Mouse (Mus musculus): ENCODE measurements around the gene Apc2. TPM values are rescaled to one million over a fixed set of nuclear protein-coding genes. Genes with fewer than 3 reads are reported as not detected.
"Not testable (repeated sequence)": the region's sequence is repeated elsewhere in the genome, so short reads cannot be mapped to it uniquely, and the experiment has no call there.

Apc2 gene
- polyA plus RNA-seq (2012; rRNA removed), result 0.40 and 0.57 TPM in 2 replicates

GRCm38 (mm10) chr10:80295618-80296425, at the start of gene Apc2:
Apc2 (plus strand) TSS chr10:80295977.
- DNase-seq, result peak; percentile 70
- peaks cover 10% of the 10 kb centered on the region; the same call in 1 of the 2 replicates for H3K27me3 ChIP-seq (ENCODE audit: control insufficient read depth, insufficient read depth, low read length)
- H3K4me3 ChIP-seq (ENCODE audit: control insufficient read depth, insufficient read depth, low read length), result peak within 1 kb of the TSS; percentile 35
- H3K27ac ChIP-seq (ENCODE audit: control insufficient read depth, insufficient read depth, low read length), result no peak within 1 kb of the TSS
- H3K36me3 ChIP-seq (ENCODE audit: control insufficient read depth, insufficient read depth, low read length), result peaks cover 14% of the 10 kb centered on the region
- H3K4me1 ChIP-seq (replicated peaks; ENCODE audit: control insufficient read depth, insufficient read depth, low read length), result peaks cover 17% of the 10 kb centered on the region
- WGBS, result 9% methylated on average over 26 of the region's 26 CpGs
- TF ChIP-seq POLR2A (IDR thresholded peaks at IDR 0.05; ENCODE audit: control insufficient read depth, extremely low read depth, insufficient read depth, low read length, poor library complexity) (no peak; the same call in 1 of the 2 replicates), CTCF (IDR thresholded peaks at IDR 0.05; ENCODE audit: borderline replicate concordance, control insufficient read depth, extremely low read depth, insufficient read depth, low read length, poor library complexity) (peak; percentile 69; the same call in 1 of the 2 replicates)

GRCm38 (mm10) chr10:80247849-80248248, 47.9 kb upstream of the Apc2 start:
- Histone ChIP-seq H3K27ac (ENCODE audit: control insufficient read depth, insufficient read depth, low read length) (no peak overlapping the region), H3K36me3 (ENCODE audit: control insufficient read depth, insufficient read depth, low read length) (peaks cover 13% of the 10 kb centered on the region), H3K27me3 (ENCODE audit: control insufficient read depth, insufficient read depth, low read length) (no peaks in the 10 kb centered on the region), H3K4me1 (replicated peaks; ENCODE audit: control insufficient read depth, insufficient read depth, low read length) (peaks cover 11% of the 10 kb centered on the region), H3K4me3 (ENCODE audit: control insufficient read depth, insufficient read depth, low read length) (no peak overlapping the region)
- 76% methylated on average over 6 of the region's 6 CpGs for WGBS
- TF ChIP-seq POLR2A (IDR thresholded peaks at IDR 0.05; ENCODE audit: control insufficient read depth, extremely low read depth, insufficient read depth, low read length, poor library complexity), result no peak
- no peak for TF ChIP-seq CTCF (IDR thresholded peaks at IDR 0.05; ENCODE audit: borderline replicate concordance, control insufficient read depth, extremely low read depth, insufficient read depth, low read length, poor library complexity)
- no peak for DNase-seq

- H3K4me1 ChIP-seq (replicated peaks; ENCODE audit: control insufficient read depth, insufficient read depth, low read length), result peaks cover 11% of the 10 kb centered on the region
- WGBS, result 20% methylated on average over 3 of the region's 3 CpGs
- not testable (repeated sequence) for H3K27ac ChIP-seq (ENCODE audit: control insufficient read depth, insufficient read depth, low read length); H3K4me3 ChIP-seq (ENCODE audit: control insufficient read depth, insufficient read depth, low read length); DNase-seq; H3K36me3 ChIP-seq (ENCODE audit: control insufficient read depth, insufficient read depth, low read length); H3K27me3 ChIP-seq (ENCODE audit: control insufficient read depth, insufficient read depth, low read length)
Measured at GRCm38 (mm10) chr10:80248437-80248836, 47.3 kb upstream of the Apc2 start.

- peak within 1 kb of the TSS; percentile 67 for H3K27ac ChIP-seq (ENCODE audit: control insufficient read depth, insufficient read depth, low read length)
- H3K4me1 ChIP-seq (replicated peaks; ENCODE audit: control insufficient read depth, insufficient read depth, low read length), result peaks cover 11% of the 10 kb centered on the region
- peaks cover under 1% of the 10 kb centered on the region for H3K36me3 ChIP-seq (ENCODE audit: control insufficient read depth, insufficient read depth, low read length)
- 0 out of 2 replicates have a peak, but pooled peaks have one; percentile 8 for TF ChIP-seq CTCF (IDR thresholded peaks at IDR 0.05; ENCODE audit: borderline replicate concordance, control insufficient read depth, extremely low read depth, insufficient read depth, low read length, poor library complexity)
- no peak for TF ChIP-seq POLR2A (IDR thresholded peaks at IDR 0.05; ENCODE audit: control insufficient read depth, extremely low read depth, insufficient read depth, low read length, poor library complexity)
- H3K4me3 ChIP-seq (ENCODE audit: control insufficient read depth, insufficient read depth, low read length), result peak within 1 kb of the TSS; percentile 56
- peak; percentile 93 for DNase-seq
- WGBS, result under 1% methylated on average over 53 of the region's 53 CpGs
- no peaks in the 10 kb centered on the region for H3K27me3 ChIP-seq (ENCODE audit: control insufficient read depth, insufficient read depth, low read length)
Measured at GRCm38 (mm10) chr10:80248971-80249640, 46.7 kb upstream of the Apc2 start, which contains the start of gene Ndufs7. Ndufs7 (plus strand) TSS chr10:80249121.

GRCm38 (mm10) chr10:80250059-80250458, 45.7 kb upstream of the Apc2 start:
- Histone ChIP-seq H3K4me1 (replicated peaks; ENCODE audit: control insufficient read depth, insufficient read depth, low read length) (peaks cover 11% of the 10 kb centered on the region), H3K27me3 (ENCODE audit: control insufficient read depth, insufficient read depth, low read length) (no peaks in the 10 kb centered on the region), H3K4me3 (ENCODE audit: control insufficient read depth, insufficient read depth, low read length) (peak overlapping the region; percentile 56; the same call in 1 of the 2 replicates), H3K27ac (ENCODE audit: control insufficient read depth, insufficient read depth, low read length) (peak overlapping the region; percentile 67), H3K36me3 (ENCODE audit: control insufficient read depth, insufficient read depth, low read length) (peaks cover 4% of the 10 kb centered on the region)
- DNase-seq, result no peak
- TF ChIP-seq CTCF (IDR thresholded peaks at IDR 0.05; ENCODE audit: borderline replicate concordance, control insufficient read depth, extremely low read depth, insufficient read depth, low read length, poor library complexity), result no peak
- no peak for TF ChIP-seq POLR2A (IDR thresholded peaks at IDR 0.05; ENCODE audit: control insufficient read depth, extremely low read depth, insufficient read depth, low read length, poor library complexity)
- WGBS, result 22% methylated on average over 2 of the region's 2 CpGs

GRCm38 (mm10) chr10:80250573-80250972, 45.2 kb upstream of the Apc2 start:
- Histone ChIP-seq H3K4me3 (ENCODE audit: control insufficient read depth, insufficient read depth, low read length) (no peak overlapping the region), H3K27ac (ENCODE audit: control insufficient read depth, insufficient read depth, low read length) (no peak overlapping the region; the same call in 1 of the 2 replicates), H3K27me3 (ENCODE audit: control insufficient read depth, insufficient read depth, low read length) (no peaks in the 10 kb centered on the region), H3K36me3 (ENCODE audit: control insufficient read depth, insufficient read depth, low read length) (peaks cover 9% of the 10 kb centered on the region), H3K4me1 (replicated peaks; ENCODE audit: control insufficient read depth, insufficient read depth, low read length) (peaks cover 11% of the 10 kb centered on the region)
- no peak for DNase-seq
- WGBS, result 85% methylated on average over 4 of the region's 4 CpGs
- TF ChIP-seq POLR2A (IDR thresholded peaks at IDR 0.05; ENCODE audit: control insufficient read depth, extremely low read depth, insufficient read depth, low read length, poor library complexity) (no peak), CTCF (IDR thresholded peaks at IDR 0.05; ENCODE audit: borderline replicate concordance, control insufficient read depth, extremely low read depth, insufficient read depth, low read length, poor library complexity) (no peak)
